Mouse (Mus musculus) megakaryocyte, embryonic 14.5 days (primary cell): ENCODE measurements around the gene Krt24.

ENCODE experiments used
- FLI1 ChIP-seq: IDR thresholded peaks from 2 replicates; pipeline ENCODE4 v1.6.1; 2012; ENCODE audit warnings: low read length, inconsistent platforms, mixed read lengths
- GATA1 ChIP-seq: IDR thresholded peaks from 3 replicates; pipeline ENCODE4 v1.6.1; 2012; ENCODE audit warnings: mixed read lengths, low read length, inconsistent platforms, borderline replicate concordance

GRCm38 (mm10) chr11:99307579-99307978 is 22.5 kb upstream of the Krt24 start:
- no peak for TF ChIP-seq GATA1
- TF ChIP-seq FLI1, result no peak
